Mouse (Mus musculus): ENCODE measurements around the gene Plekhh1.

GRCm38 (mm10) chr12:78983296-78984034, 45.5 kb upstream of the Plekhh1 start:
- TF ChIP-seq CTCF (IDR thresholded peaks at IDR 0.05; ENCODE audit: insufficient read depth, low read depth, low read length): no peak
- TF ChIP-seq POLR2A (IDR thresholded peaks at IDR 0.05; ENCODE audit: insufficient read depth, low read depth, low read length): no peak
